Mouse (Mus musculus): ENCODE data around the gene Serpina3n.

DNA sequence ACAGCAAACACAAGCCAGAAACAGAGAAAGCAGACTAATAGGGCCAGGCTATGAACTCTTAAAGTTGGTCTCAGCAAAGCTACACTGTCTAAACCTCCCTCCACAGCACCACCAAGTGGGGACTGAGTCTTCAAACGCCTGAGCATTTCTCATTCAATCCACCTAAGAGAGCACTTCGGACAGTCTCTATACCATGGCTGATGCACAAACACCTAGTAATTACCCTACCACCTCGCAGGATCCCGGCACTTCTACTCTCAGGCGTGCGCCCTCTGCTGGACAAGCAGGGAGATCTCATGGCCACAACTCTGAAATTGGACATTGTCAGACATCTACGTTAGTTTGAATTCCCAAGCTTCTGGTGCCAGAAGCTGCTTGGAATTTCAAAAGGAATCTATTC, 20.4 kb downstream of the Serpina3n start:
- TF ChIP-seq CTCF (IDR thresholded peaks at IDR 0.05; ENCODE audit: low read depth, low read length) (peak; percentile 89), POLR2A (IDR thresholded peaks at IDR 0.05; ENCODE audit: extremely low read depth, insufficient read depth, low read length) (no peak)

Measured in liver, adult 2 months (tissue).